Comparison of ENCODE assay signal across 8 mouse cellular contexts in the genomic region with DNA sequence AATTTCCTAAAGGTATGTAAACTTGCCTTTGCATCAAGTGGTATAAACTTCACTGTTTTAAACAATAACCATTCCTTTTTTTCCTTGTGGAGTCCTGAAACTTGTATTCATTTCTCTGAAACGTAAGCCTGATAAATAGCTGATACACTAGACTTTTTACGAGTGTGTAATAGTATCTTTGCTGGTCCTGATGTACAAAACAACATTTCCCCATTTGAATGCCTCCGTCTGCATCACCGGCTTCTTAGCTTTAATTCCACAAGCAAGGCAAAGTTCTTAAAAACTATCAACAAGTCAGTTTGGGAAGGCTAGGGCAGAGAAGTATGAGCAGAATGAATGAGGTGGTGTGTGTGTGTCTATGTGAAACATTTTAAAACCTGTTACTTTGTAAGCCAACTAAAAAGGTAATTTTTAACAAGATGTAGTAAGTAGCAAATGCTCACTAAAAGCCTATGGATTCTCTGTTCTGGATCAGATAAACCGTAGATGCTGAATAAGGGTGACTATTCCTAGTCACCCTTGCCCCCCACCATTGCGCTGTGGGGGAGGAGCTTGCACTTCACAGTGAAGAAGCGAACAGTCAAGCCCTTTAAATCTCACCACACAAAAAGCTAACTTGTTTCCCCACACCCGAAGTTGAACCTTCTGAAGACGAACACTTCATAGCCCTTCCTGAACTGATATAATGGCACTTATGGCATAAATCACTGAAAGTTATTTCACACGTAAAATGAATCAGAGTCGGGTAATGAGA. TPM values are rescaled to one million over a fixed set of nuclear protein-coding genes. Genes with fewer than 3 reads are reported as not detected.
DNase-seq lines count a peak whose midpoint lies in the region; ATAC-seq and TF ChIP-seq lines count a peak whose summit lies in the region.

No protein-coding gene starts in this region.

- TF ChIP-seq CTCF in heart, adult 2 months (IDR thresholded peaks at IDR 0.05) = no peak

- no peaks in the 10 kb centered on the region for H3K79me2 ChIP-seq in heart, adult 2 months (replicated peaks; ENCODE audit: control insufficient read depth, insufficient read depth, low read length)

- H3K36me3 ChIP-seq in heart, adult 2 months (ENCODE audit: control insufficient read depth, insufficient read depth, low read length) = peaks cover 10% of the 10 kb centered on the region
- H3K36me3 ChIP-seq in limb, embryonic 13.5 days = no peaks in the 10 kb centered on the region

- TF ChIP-seq POLR2A in heart, adult 2 months (IDR thresholded peaks at IDR 0.05; ENCODE audit: insufficient read depth, low read depth, low read length) = no peak

- peaks cover 2% of the 10 kb centered on the region for H3K4me1 ChIP-seq in heart, adult 2 months (ENCODE audit: control insufficient read depth, insufficient read depth, low read length)
- H3K4me1 ChIP-seq in limb, embryonic 13.5 days = peaks cover 20% of the 10 kb centered on the region

- H3K27ac ChIP-seq in heart, adult 2 months = peak overlapping the region; percentile 95
- no peak overlapping the region for H3K27ac ChIP-seq in limb, embryonic 13.5 days

- WGBS in heart, adult 2 months = 10% methylated on average over 11 of the region's 11 CpGs
- WGBS in limb, embryonic 13.5 days = 16% methylated on average over 11 of the region's 11 CpGs

- no peaks in the 10 kb centered on the region for H3K27me3 ChIP-seq in heart, adult 2 months (ENCODE audit: control insufficient read depth, insufficient read depth, low read length)
- no peaks in the 10 kb centered on the region for H3K27me3 ChIP-seq in limb, embryonic 13.5 days

- DNase-seq in heart, adult 2 months = peak in 1 of 2 experiments; percentile 15
- DNase-seq in heart, postnatal 4 days = no peak
- peak; percentile 19 for DNase-seq in brain, adult 2 months (ENCODE audit: low read depth, low spot score)
- peak; percentile 68 for DNase-seq in naive thymus-derived CD4-positive, alpha-beta T cell, adult 2 months (ENCODE audit: low read depth)
- no peak for DNase-seq in urinary bladder, postnatal 10 days (ENCODE audit: low spot score)
- DNase-seq in right cerebral cortex, postnatal 14 days = no peak

- intact Hi-C loops in heart, adult 2 months (cut with DNase I) = loop anchor here (10.0 kb wide), 1 partner anchor 543 kb away; a partner anchor contains a TSS

- peak overlapping the region; percentile 62 for H3K4me3 ChIP-seq in heart, adult 2 months
- H3K4me3 ChIP-seq in limb, embryonic 13.5 days = peak overlapping the region; percentile 90

- H3K9ac ChIP-seq in heart, adult 2 months (ENCODE audit: low read depth, low read length) = peak overlapping the region; percentile 1; the same call in 1 of the 2 replicates
- H3K9ac ChIP-seq in limb, embryonic 13.5 days = 0 out of 2 replicates have a peak overlapping the region, but pooled peaks have one; percentile 93

- no peak for TF ChIP-seq EP300 in heart, adult 2 months (IDR thresholded peaks at IDR 0.05; ENCODE audit: insufficient read depth, low read depth, low read length)

- ATAC-seq in granulocyte monocyte progenitor cell, adult 5-6 weeks (replicated peaks; ENCODE audit: poor library complexity, severe bottlenecking) = 0 out of 2 replicates have a peak, but pooled peaks have one; percentile 10
- ATAC-seq in limb, embryonic 13.5 days (ENCODE audit: low FRiP score, low read depth) = no peak

- H3K4me2 ChIP-seq in limb, embryonic 13.5 days (replicated peaks) = peak overlapping the region; percentile 75

- no peaks in the 10 kb centered on the region for H3K9me3 ChIP-seq in limb, embryonic 13.5 days

RNA-seq across cellular contexts. Expression of a gene that starts 1.9 kb away (rescaled TPM):
- 10 to 100 TPM; 25.0 to 27.0 TPM for total RNA-seq in heart, adult 2 months (2021)
- 13.2 and 23.3 TPM in 2 replicates for polyA plus RNA-seq in heart, adult 2 months (2012; rRNA removed)
- 10 to 100 TPM; 58.9 to 63.0 TPM for total RNA-seq in heart, postnatal 4 days (2021)
- 275 and 288 TPM in 2 replicates for total RNA-seq in granulocyte monocyte progenitor cell, adult 5-6 weeks (2014; fragmentation: Nextera tagmentation)
- 260 and 270 TPM in 2 replicates for total RNA-seq in granulocyte monocyte progenitor cell, adult 5-6 weeks (2017)
- polyA plus RNA-seq in limb, embryonic 13.5 days (2015; fragmentation: Nextera tagmentation; extraction: Ambion mirVana) = 37.4 and 40.4 TPM in 2 replicates

RNA-seq across cellular contexts. Expression of a gene that starts 34.0 kb away (rescaled TPM):
- 100 to 1,000 TPM; 211 to 225 TPM for total RNA-seq in heart, adult 2 months (2021)
- polyA plus RNA-seq in heart, adult 2 months (2012; rRNA removed) = 84.0 and 186 TPM in 2 replicates
- total RNA-seq in heart, postnatal 4 days (2021) = 100 to 1,000 TPM; 220 to 227 TPM
- total RNA-seq in granulocyte monocyte progenitor cell, adult 5-6 weeks (2014; fragmentation: Nextera tagmentation) = 25.8 and 36.0 TPM in 2 replicates
- total RNA-seq in granulocyte monocyte progenitor cell, adult 5-6 weeks (2017) = 58.1 and 61.4 TPM in 2 replicates
- 25.2 and 25.8 TPM in 2 replicates for polyA plus RNA-seq in limb, embryonic 13.5 days (2015; fragmentation: Nextera tagmentation; extraction: Ambion mirVana)

Comparison
In these comparisons a context has a peak if more than half of its experiments do, and no peak if none do; other contexts are left out.
1. DNase-seq: peak in brain, adult 2 months (single experiment) and naive thymus-derived CD4-positive, alpha-beta T cell, adult 2 months (single experiment); none in heart, postnatal 4 days (single experiment), urinary bladder, postnatal 10 days (single experiment) and right cerebral cortex, postnatal 14 days (single experiment).
2. RNA of a gene that starts 1.9 kb away (total RNA-seq): 260 to 288 TPM in granulocyte monocyte progenitor cell, adult 5-6 weeks; 58.9 to 63.0 TPM in heart, postnatal 4 days and 25.0 to 27.0 TPM in heart, adult 2 months; every median in the first group is over 4 times any median in the second.